Mouse (Mus musculus): ENCODE results near the gene Gipc2.

The Gipc2 gene

GRCm38 (mm10) chr3:152081381-152081780 lies 84.6 kb downstream of the Gipc2 start:
- DNase-seq (ENCODE audit: low spot score), result peak; percentile 28

DNA sequence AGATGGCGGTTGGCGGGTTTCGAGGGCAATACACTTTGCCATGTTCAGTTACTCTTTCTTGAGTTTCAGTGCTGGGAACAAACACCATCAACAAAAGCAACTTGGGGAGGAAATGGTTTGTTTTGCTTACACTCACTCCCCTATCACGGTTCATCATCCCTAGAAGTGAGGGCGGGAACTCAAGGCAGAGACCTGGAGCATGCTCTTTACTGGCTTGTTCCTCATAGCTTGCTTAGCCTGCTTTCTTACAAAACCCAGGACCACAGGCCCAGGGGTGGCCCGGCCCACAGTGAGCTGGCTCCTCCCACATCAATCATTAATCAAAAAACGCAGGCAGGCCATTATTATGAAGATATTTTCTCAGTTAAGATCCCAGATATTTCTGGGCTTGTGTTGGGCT lies 89.9 kb downstream of the Gipc2 start:
- DNase-seq (ENCODE audit: low spot score), result no peak

DNA sequence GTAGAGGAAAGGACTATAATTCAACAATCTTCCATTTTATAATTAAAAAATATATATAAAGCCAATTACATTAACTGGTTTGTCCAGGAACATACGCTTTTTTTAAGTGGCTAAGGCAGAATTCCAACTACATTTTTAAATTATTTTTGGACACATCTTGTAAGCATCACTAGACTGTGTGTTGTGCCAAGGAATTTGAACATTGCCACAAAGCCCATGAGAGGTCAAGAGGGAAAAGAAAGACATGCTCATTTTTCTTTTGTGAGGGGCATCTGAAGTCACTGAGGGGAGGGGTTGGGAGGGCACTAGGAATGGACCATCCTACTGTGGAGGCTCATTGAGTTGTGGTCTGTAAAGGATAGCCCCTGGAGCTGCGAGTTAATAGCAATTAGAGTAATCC lies 97.0 kb downstream of the Gipc2 start:
- no peak for DNase-seq (ENCODE audit: low spot score)

DNA sequence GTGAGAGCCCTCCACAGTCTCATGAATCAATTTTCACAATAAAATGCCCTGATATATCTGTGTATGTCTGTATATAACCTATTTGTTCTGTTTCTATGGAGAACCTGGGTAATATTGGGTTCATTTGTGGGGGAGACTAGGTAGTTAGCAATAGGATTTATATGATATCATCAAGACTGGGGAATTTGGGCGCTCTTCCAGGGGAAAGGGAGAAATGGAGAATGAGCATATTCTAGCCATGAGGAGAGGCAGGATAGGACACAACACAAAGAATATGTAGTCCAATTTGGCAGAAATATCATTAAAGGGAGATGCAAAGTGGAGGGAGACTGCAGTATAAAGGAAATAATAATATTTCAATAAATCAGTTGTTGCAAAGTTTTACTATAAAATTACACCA lies 97.7 kb downstream of the Gipc2 start:
- no peak for DNase-seq (ENCODE audit: low spot score)

DNA sequence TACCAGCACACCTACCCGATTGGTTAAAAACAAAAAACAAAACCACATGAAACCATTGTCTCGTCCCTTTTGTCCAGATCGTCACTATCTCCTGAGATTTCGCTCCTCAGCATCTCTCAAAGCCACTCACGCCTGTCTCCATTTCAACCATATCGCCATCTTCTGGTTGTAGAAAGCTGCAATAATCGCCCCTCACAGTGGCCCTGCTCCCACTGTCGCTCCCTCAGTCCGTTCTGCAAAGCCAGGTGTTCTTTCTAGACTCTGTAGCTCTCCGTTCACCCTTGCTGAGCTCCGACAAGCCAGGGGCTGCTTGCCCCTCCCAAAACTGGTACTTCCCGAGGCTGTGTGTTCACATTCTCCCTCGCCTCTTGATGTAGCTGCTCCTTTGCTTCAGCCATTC lies 99.3 kb downstream of the Gipc2 start:
- DNase-seq (ENCODE audit: low spot score), result no peak

DNA sequence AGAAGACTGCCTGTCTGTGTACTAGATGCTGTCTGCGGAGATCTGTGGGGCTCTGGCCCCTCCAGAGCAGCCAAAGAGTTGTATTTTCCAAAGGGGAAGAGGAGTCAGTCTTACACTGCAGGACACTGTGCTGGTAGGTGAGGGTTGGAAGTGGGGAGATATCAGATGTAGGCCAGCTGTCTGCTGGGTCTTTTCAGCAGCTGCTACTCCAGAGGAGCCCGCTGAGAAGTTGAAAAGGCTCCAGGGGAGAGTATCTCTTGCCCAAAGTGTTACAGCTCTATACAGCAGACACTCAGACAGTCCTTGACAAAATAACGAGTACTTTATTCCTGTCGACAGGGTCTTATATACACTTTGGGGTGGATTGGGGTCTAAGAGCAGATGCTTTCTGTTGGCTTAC lies 100.2 kb downstream of the Gipc2 start:
- no peak for DNase-seq (ENCODE audit: low spot score)

DNA sequence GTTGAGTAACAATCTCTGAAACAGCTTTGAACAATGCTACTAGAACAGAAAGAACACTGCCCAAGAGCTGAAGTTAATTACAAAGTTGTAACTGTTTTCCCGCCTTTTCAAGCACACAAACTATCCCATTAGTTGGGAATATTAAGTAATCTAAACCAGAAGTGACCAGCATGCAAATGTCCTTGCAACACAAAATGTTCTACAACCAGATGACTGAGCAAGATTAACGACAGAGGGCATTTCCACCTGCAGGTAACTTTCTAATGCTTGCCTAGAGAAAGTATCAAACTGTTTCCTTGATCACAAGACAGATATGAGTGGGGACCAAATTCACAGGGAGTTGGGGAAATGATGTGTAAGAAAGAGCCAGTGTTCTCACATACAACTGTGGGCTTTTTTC lies 101.9 kb downstream of the Gipc2 start:
- DNase-seq (ENCODE audit: low spot score), result no peak

- DNase-seq (ENCODE audit: low spot score), result no peak
These were observed 103.2 kb downstream of the Gipc2 start for GRCm38 (mm10) chr3:152062806-152063205.

DNA sequence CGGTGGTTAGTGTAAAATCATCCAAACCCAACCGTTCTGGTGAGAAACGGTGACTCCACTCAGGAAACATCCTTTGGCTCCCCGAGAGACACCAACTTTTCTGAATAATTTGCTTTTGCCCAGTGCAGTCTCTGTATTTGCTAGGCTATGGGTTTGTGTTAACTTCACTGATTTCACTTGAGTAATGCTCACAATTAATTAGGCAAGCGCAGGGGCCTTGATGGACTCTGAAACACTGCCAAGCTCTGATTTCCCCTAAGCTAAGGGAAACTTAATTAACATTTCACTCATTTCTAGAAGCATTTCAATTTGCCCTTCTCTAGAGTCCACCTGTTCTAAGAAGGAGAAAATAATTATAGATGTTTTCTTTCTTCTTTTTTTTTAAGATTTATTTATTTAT lies 104.9 kb downstream of the Gipc2 start:
- no peak for DNase-seq (ENCODE audit: low spot score)

DNA sequence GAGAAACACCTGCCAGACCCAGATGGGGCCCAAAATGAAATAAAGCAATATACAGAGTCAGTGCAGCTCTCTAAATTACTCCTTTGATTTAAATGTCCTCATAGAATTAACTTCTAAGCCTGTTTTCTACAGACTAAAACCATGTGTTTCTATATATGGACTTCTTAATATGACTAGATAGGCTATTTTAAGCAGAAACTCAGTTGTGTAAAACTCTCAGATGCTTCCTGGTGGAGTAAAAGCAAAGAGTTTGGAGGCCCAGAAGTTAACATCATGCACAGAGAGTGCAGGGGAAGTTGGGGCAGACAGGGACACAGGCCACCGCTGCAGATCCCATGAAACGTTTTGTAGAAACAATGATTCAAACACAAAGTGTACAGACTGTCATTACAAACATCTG lies 107.8 kb downstream of the Gipc2 start:
- no peak for DNase-seq (ENCODE audit: low spot score)

- DNase-seq (ENCODE audit: low spot score), result peak; percentile 72
These were observed 111.8 kb downstream of the Gipc2 start for GRCm38 (mm10) chr3:152054260-152054659.

DNA sequence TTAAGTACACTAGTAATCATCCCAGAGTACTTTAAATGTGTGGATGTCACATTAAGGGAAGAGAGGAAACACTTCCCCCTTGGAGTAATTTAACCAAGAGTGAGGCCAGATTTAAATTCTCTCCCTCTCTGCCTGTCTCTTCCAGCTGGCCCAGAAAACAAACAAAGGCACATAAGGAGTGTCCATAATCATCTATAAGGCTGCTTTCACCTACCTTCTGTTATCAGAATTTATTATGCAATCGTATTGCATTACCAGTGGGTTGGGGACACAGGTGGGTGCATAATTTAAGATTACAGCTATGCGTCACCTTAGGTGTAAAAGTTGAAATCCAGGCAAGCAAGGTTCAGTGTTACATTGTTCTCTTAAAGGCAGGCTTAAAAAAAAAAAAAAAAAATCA lies 114.1 kb downstream of the Gipc2 start:
- DNase-seq (ENCODE audit: low spot score), result no peak

DNA sequence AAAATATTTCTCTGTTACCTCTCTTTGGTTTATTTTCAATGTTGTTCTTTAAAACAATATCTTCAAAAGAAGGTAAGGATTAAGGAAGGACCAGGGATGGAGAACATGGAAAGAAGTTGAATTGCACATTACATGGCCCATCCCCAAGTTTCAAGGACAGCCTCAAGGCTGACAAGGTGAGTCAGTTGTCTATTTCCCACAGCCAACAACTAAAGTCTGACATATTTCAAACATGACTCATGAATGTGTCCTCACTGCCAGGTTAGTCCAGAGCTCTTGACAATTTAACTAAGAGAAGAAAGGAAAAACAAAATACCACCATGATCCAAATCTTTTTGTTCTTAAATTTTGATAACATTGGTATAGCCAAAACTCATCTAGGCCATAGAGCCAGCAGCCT lies 118.1 kb downstream of the Gipc2 start:
- no peak for DNase-seq (ENCODE audit: low spot score)

DNA sequence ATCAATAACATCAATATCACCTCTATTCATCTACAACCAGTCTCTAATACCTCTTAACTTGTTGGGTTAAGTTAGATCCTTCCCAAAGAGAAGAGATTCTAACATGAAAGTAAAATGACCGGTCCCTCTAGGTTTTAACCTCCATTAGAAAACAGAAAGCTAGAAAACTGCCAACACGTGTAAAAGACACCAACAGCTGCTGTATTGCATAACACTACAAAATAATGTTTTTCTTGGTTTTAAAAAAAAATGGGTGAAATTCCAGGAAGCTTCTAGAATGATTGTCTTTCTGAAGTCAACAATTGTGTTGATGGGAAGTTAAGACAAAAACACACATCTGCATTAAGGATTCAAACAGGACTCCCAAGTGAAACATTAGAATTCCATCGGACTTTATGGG lies 119.1 kb downstream of the Gipc2 start:
- no peak for DNase-seq (ENCODE audit: low spot score)
